In the genomic region with DNA sequence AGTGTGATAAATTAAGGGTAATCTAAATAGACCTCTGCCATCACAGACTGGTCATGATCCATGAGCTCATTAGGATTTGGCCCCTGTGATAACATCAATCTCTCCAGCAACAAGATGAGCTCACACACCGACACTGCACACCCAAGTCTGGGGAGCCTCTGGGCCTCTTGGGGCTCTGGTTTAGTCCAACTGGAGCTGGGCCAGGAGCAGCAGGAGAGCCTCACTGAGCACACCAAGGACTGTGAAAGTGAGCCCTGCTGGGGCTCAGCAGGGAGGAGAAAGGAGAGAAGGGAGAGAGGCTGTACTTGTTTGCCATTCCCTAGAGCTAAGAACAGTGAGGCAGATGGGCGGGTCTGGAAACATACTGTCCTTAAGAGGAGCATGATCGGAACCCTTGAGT, we compare ENCODE assay signal across 20 mouse cellular contexts.
DNase-seq lines count a peak whose midpoint lies in the region; ATAC-seq lines count a peak whose summit lies in the region.
"Had no signal": no experiment of that assay in that cellular context is flagged by ENCODE, and none has a peak within 500 bp of the region (broad histone marks: within the 10 kb centered on the region; RNA-seq: fewer than 3 reads in every experiment).

No protein-coding gene starts in this region.

- 0 out of 2 replicates have a peak, but pooled peaks have one; percentile 51 for ATAC-seq in frontal cortex, adult (ENCODE audit: low TSS enrichment)
- ATAC-seq in midbrain, embryonic 11.5 days (ENCODE audit: low FRiP score), result no peak
- ATAC-seq in liver, embryonic 11.5 days (replicated peaks; ENCODE audit: low FRiP score), result peak; percentile 46; the same call in 1 of the 2 replicates
- ATAC-seq in hindbrain, embryonic 14.5 days (ENCODE audit: low FRiP score), result no peak
- ATAC-seq: forebrain, embryonic 16.5 days; inflammation-experienced regulatory T-cells, adult 6 months; lung, postnatal 0 days; midbrain, embryonic 13.5 days had no signal

- no peaks in the 10 kb centered on the region for H3K4me1 ChIP-seq in midbrain, embryonic 10.5 days
- H3K4me1 ChIP-seq in midbrain, embryonic 11.5 days (ENCODE audit: control insufficient read depth, insufficient read depth, low read length), result no peaks in the 10 kb centered on the region
- peaks cover 16% of the 10 kb centered on the region for H3K4me1 ChIP-seq in liver, embryonic 11.5 days (replicated peaks; ENCODE audit: control insufficient read depth, insufficient read depth, low read length)
- 0 out of 2 replicates have a peak, but pooled peaks cover 4% of the 10 kb centered on the region for H3K4me1 ChIP-seq in hindbrain, embryonic 14.5 days (replicated peaks; ENCODE audit: control insufficient read depth, insufficient read depth, low read length)
- H3K4me1 ChIP-seq: embryonic facial prominence, embryonic 12.5 days; hindbrain, embryonic 12.5 days; limb, embryonic 15.5 days had no signal

- H3K36me3 ChIP-seq in midbrain, embryonic 10.5 days, result no peaks in the 10 kb centered on the region
- no peaks in the 10 kb centered on the region for H3K36me3 ChIP-seq in midbrain, embryonic 11.5 days (ENCODE audit: control insufficient read depth, insufficient read depth, low read length)
- no peaks in the 10 kb centered on the region for H3K36me3 ChIP-seq in liver, embryonic 11.5 days (ENCODE audit: control insufficient read depth, insufficient read depth, low read length)
- H3K36me3 ChIP-seq in hindbrain, embryonic 14.5 days (replicated peaks; ENCODE audit: control insufficient read depth, insufficient read depth), result no peaks in the 10 kb centered on the region
- H3K36me3 ChIP-seq: embryonic facial prominence, embryonic 12.5 days; hindbrain, embryonic 12.5 days; limb, embryonic 15.5 days; midbrain, embryonic 13.5 days; neural tube, embryonic 13.5 days had no signal

- no peak overlapping the region for H3K9ac ChIP-seq in midbrain, embryonic 11.5 days (ENCODE audit: low read length)
- H3K9ac ChIP-seq in liver, embryonic 11.5 days (ENCODE audit: low read depth, low read length), result 0 out of 2 replicates have a peak overlapping the region, but pooled peaks have one; percentile 38
- H3K9ac ChIP-seq in hindbrain, embryonic 14.5 days, result no peak overlapping the region
- H3K9ac ChIP-seq: embryonic facial prominence, embryonic 12.5 days; hindbrain, embryonic 12.5 days; limb, embryonic 15.5 days; midbrain, embryonic 13.5 days; neural tube, embryonic 13.5 days had no signal

- H3K9me3 ChIP-seq in midbrain, embryonic 10.5 days (replicated peaks), result no peaks in the 10 kb centered on the region
- H3K9me3 ChIP-seq in midbrain, embryonic 11.5 days (ENCODE audit: control insufficient read depth, low read length), result no peaks in the 10 kb centered on the region
- no peaks in the 10 kb centered on the region for H3K9me3 ChIP-seq in liver, embryonic 11.5 days (ENCODE audit: control insufficient read depth, low read length)
- no peaks in the 10 kb centered on the region for H3K9me3 ChIP-seq in hindbrain, embryonic 14.5 days (ENCODE audit: control insufficient read depth, low read length)
- H3K9me3 ChIP-seq: embryonic facial prominence, embryonic 12.5 days; hindbrain, embryonic 12.5 days; limb, embryonic 15.5 days; midbrain, embryonic 13.5 days; neural tube, embryonic 13.5 days had no signal

- H3K27me3 ChIP-seq in midbrain, embryonic 10.5 days (ENCODE audit: low read depth, poor library complexity, severe bottlenecking), result no peaks in the 10 kb centered on the region
- no peaks in the 10 kb centered on the region for H3K27me3 ChIP-seq in midbrain, embryonic 11.5 days (ENCODE audit: control insufficient read depth, insufficient read depth, low read length)
- H3K27me3 ChIP-seq in liver, embryonic 11.5 days (replicated peaks; ENCODE audit: control insufficient read depth, insufficient read depth, low read length), result no peaks in the 10 kb centered on the region
- no peaks in the 10 kb centered on the region for H3K27me3 ChIP-seq in hindbrain, embryonic 14.5 days (ENCODE audit: control insufficient read depth, insufficient read depth, low read length)
- H3K27me3 ChIP-seq: hindbrain, embryonic 12.5 days; limb, embryonic 15.5 days; midbrain, embryonic 13.5 days; neural tube, embryonic 13.5 days had no signal

- H3K4me2 ChIP-seq in midbrain, embryonic 11.5 days, result no peak overlapping the region
- H3K4me2 ChIP-seq in liver, embryonic 11.5 days, result peak overlapping the region; percentile 42
- no peak overlapping the region for H3K4me2 ChIP-seq in hindbrain, embryonic 14.5 days (replicated peaks)
- H3K4me2 ChIP-seq: embryonic facial prominence, embryonic 12.5 days; hindbrain, embryonic 12.5 days; limb, embryonic 15.5 days; midbrain, embryonic 13.5 days; neural tube, embryonic 13.5 days had no signal

- DNase-seq in frontal cortex, postnatal 14 days (ENCODE audit: low spot score in 2 of 2), result no peak
- no peak for DNase-seq in midbrain, embryonic 10.5 days (ENCODE audit: low spot score)
- DNase-seq in midbrain, embryonic 11.5 days (ENCODE audit: low spot score, missing footprints), result no peak
- no peak for DNase-seq in liver, embryonic 11.5 days (ENCODE audit: low spot score)
- no peak for DNase-seq in right cerebral cortex, postnatal 10 days (ENCODE audit: low spot score in 2 of 2)
- DNase-seq in hindbrain, embryonic 14.5 days (ENCODE audit: low spot score), result no peak
- DNase-seq: cerebellum, adult 9-11 months; kidney, adult 9 months; kidney, postnatal 25 days; right cerebral cortex, adult 18-20 months; thymus, postnatal 36 days had no signal

- no peak overlapping the region for H3K4me3 ChIP-seq in midbrain, embryonic 10.5 days
- H3K4me3 ChIP-seq in midbrain, embryonic 11.5 days (ENCODE audit: low read depth, low read length), result no peak overlapping the region
- H3K4me3 ChIP-seq in liver, embryonic 11.5 days (ENCODE audit: low read depth, low read length), result no peak overlapping the region
- no peak overlapping the region for H3K4me3 ChIP-seq in hindbrain, embryonic 14.5 days (replicated peaks; ENCODE audit: low read length)
- H3K4me3 ChIP-seq: embryonic facial prominence, embryonic 12.5 days; hindbrain, embryonic 12.5 days; limb, embryonic 15.5 days; midbrain, embryonic 13.5 days; neural tube, embryonic 13.5 days had no signal

- WGBS in midbrain, embryonic 10.5 days, result 78% methylated on average over 3 of the region's 3 CpGs
- WGBS in midbrain, embryonic 11.5 days, result 90% methylated on average over 3 of the region's 3 CpGs
- WGBS in liver, embryonic 11.5 days, result 64% methylated on average over 3 of the region's 3 CpGs
- 73% methylated on average over 3 of the region's 3 CpGs for WGBS in hindbrain, embryonic 14.5 days

- H3K27ac ChIP-seq in midbrain, embryonic 10.5 days (replicated peaks), result 0 out of 2 replicates have a peak overlapping the region, but pooled peaks have one; percentile 3
- no peak overlapping the region for H3K27ac ChIP-seq in midbrain, embryonic 11.5 days (ENCODE audit: low read depth, low read length)
- H3K27ac ChIP-seq in liver, embryonic 11.5 days (ENCODE audit: low read depth, low read length), result peak overlapping the region; percentile 54
- no peak overlapping the region for H3K27ac ChIP-seq in hindbrain, embryonic 14.5 days
- H3K27ac ChIP-seq: embryonic facial prominence, embryonic 12.5 days; hindbrain, embryonic 12.5 days; limb, embryonic 15.5 days; midbrain, embryonic 13.5 days; neural tube, embryonic 13.5 days had no signal

Comparison
In these comparisons a context has a peak if more than half of its experiments do, and no peak if none do; other contexts are left out.
1. H3K27ac ChIP-seq: peak in midbrain, embryonic 10.5 days (single experiment) and liver, embryonic 11.5 days (single experiment); none in midbrain, embryonic 11.5 days (single experiment) and hindbrain, embryonic 14.5 days (single experiment).
2. ATAC-seq: peak in frontal cortex, adult (single experiment) and liver, embryonic 11.5 days (single experiment); none in midbrain, embryonic 11.5 days (single experiment) and hindbrain, embryonic 14.5 days (single experiment).